Mouse (Mus musculus) C2C12 (cell line): Measurements from ENCODE around the gene Slc22a6. TPM values are rescaled to one million over a fixed set of nuclear protein-coding genes. Genes with fewer than 3 reads are reported as not detected.

Source experiments
- H3K27me3 ChIP-seq: one replicate; pipeline ENCODE4 v1.6.1; 2011; ENCODE audit not compliant: control insufficient read depth, insufficient read depth, insufficient read length
- H3K36me3 ChIP-seq: one replicate; pipeline ENCODE4 v1.6.1; 2011; ENCODE audit not compliant: control insufficient read depth, insufficient read depth
- H3K4me3 ChIP-seq: one replicate; pipeline ENCODE4 v1.5.1; 2011; ENCODE audit warnings: mild to moderate bottlenecking, control low read depth; ENCODE audit not compliant: poor library complexity, insufficient read depth, severe bottlenecking
- H3K79me2 ChIP-seq: one replicate; pipeline ENCODE4 v1.6.1; 2011; ENCODE audit not compliant: control insufficient read depth, insufficient read depth
- H3K79me3 ChIP-seq: one replicate; pipeline ENCODE4 v1.6.1; 2011; ENCODE audit warnings: low read depth, control low read depth
- H3ac ChIP-seq: one replicate; pipeline ENCODE3; 2011; ENCODE audit warnings: low read depth; ENCODE audit not compliant: control insufficient read depth, insufficient read length
- CEBPB ChIP-seq: IDR thresholded peaks from one replicate; pipeline ENCODE4 v1.6.1; 2011; ENCODE audit warnings: low read depth, mild to moderate bottlenecking, control low read depth, moderate library complexity
- CTCF ChIP-seq: IDR thresholded peaks from one replicate; pipeline ENCODE4 v1.5.1; 2011; ENCODE audit not compliant: control insufficient read depth, insufficient read depth, insufficient read length
- FOSL1 ChIP-seq: IDR thresholded peaks from one replicate; pipeline ENCODE4 v1.8.0; 2011; ENCODE audit warnings: mild to moderate bottlenecking, low read length; ENCODE audit not compliant: poor library complexity, insufficient read depth, severe bottlenecking
- MAX ChIP-seq: IDR thresholded peaks from one replicate; pipeline ENCODE4 v1.6.1; 2011; ENCODE audit warnings: mild to moderate bottlenecking, control low read depth
- MYOD1 ChIP-seq: IDR thresholded peaks from one replicate; pipeline ENCODE4 v1.6.1; 2011; ENCODE audit warnings: low read depth; ENCODE audit not compliant: control insufficient read depth, insufficient read length
- MYOG ChIP-seq: IDR thresholded peaks from one replicate; pipeline ENCODE4 v1.6.1; 2011; ENCODE audit not compliant: control insufficient read depth, insufficient read length; ENCODE audit errors: extremely low read depth
- USF1 ChIP-seq: IDR thresholded peaks from one replicate; pipeline ENCODE4 v1.6.1; 2011; ENCODE audit warnings: low read depth, mild to moderate bottlenecking, control low read depth, moderate library complexity
- polyA plus RNA-seq: library from polyadenylated mRNA; unstranded; fragments of >200 nt; fragmentation: generic; extraction: Trizol; gene quantifications from one replicate; pipeline ENCODE4 v1.2.1, GENCODE M21; 2012; ENCODE audit warnings: missing spikeins

Slc22a6 gene
- polyA plus RNA-seq, 1 experiment, result not detected

DNA sequence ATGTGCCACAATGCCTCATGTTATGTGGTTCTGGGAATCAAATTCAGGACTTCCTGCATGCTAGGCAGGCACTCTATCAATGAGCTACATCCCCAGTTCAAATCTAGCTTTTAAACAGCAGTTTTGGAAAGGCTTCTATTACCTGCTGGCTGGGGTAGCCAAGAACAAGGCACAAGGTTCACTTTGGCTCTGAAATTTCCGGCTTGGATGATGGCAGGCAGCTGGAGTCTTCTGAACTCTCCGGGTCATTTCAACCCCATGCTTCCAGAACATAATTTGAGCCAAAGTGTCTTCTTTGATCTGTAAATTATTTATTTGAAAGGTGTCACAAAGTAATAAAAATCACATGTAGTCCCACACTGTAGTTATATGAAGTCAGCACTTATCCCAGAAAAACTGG, 4.7 kb upstream of the Slc22a6 start:
- no peak for TF ChIP-seq CEBPB
- no peak for TF ChIP-seq MYOD1
- TF ChIP-seq MAX, result no peak
- no peak for TF ChIP-seq FOSL1
- TF ChIP-seq USF1, result no peak
- no peak for TF ChIP-seq CTCF
- Histone ChIP-seq H3K36me3 (no peaks in the 10 kb centered on the region), H3K79me3 (no peaks in the 10 kb centered on the region), H3K27me3 (peaks cover 33% of the 10 kb centered on the region), H3ac (no peak overlapping the region), H3K4me3 (no peak overlapping the region), H3K79me2 (no peaks in the 10 kb centered on the region)

DNA sequence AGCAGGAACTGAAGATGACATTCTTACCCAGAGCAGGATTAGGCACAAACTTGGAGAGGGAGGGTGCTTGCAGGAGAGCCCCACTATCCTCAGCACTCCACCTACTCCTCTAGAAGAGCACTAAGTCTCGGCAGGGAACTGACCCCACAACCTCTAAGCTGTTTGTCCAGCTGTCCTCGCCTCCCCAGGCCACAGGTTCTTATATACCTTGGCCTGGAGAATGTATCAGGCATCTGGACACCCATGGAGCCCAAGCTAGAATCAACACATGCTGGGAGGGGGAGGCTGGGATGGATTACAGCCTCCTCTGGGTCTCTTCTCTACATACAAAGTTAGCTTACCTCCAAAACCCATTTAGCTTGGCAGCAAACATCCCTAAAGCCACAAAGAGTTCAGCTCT, 3.5 kb upstream of the Slc22a6 start:
- Histone ChIP-seq H3K4me3 (no peak overlapping the region), H3K27me3 (peaks cover 38% of the 10 kb centered on the region), H3K79me2 (no peaks in the 10 kb centered on the region), H3ac (no peak overlapping the region), H3K79me3 (no peaks in the 10 kb centered on the region), H3K36me3 (no peaks in the 10 kb centered on the region)
- TF ChIP-seq CTCF, result no peak
- TF ChIP-seq CEBPB, result no peak
- no peak for TF ChIP-seq USF1
- TF ChIP-seq MYOG, result no peak
- TF ChIP-seq FOSL1, result no peak
- TF ChIP-seq MAX, result no peak
- no peak for TF ChIP-seq MYOD1

GRCm38 (mm10) chr19:8616314-8616713, 1.5 kb upstream of the Slc22a6 start:
- no peaks in the 10 kb centered on the region for H3K79me3 ChIP-seq
- H3K27me3 ChIP-seq, result peaks cover 45% of the 10 kb centered on the region
- H3K36me3 ChIP-seq, result no peaks in the 10 kb centered on the region
- H3K4me3 ChIP-seq, result no peak overlapping the region
- no peaks in the 10 kb centered on the region for H3K79me2 ChIP-seq
- TF ChIP-seq USF1 (no peak), MYOG (no peak), CEBPB (no peak), FOSL1 (no peak), MAX (no peak), MYOD1 (no peak), CTCF (no peak)
- H3ac ChIP-seq, result no peak overlapping the region

DNA sequence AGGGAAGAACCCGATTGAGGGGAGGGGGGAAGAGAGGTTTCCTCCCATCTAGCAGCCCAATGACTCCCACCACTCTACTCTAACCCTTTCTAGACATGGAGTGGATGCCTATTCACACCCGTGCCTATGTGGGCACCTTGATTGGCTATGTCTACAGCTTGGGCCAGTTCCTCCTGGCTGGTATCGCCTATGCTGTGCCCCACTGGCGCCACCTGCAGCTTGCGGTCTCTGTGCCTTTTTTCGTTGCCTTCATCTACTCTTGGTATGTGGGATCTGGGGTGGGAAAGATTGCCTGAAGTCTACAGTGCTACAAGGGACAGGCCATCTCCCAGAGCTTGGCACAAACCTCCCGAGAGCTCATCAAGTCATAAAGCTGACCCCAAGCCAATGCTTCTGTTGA, 3.3 kb downstream of the Slc22a6 start:
- H3K27me3 ChIP-seq, result peaks cover 44% of the 10 kb centered on the region
- no peaks in the 10 kb centered on the region for H3K79me3 ChIP-seq
- no peaks in the 10 kb centered on the region for H3K79me2 ChIP-seq
- H3K4me3 ChIP-seq, result no peak overlapping the region
- H3K36me3 ChIP-seq, result no peaks in the 10 kb centered on the region
- H3ac ChIP-seq, result no peak overlapping the region
- no peak for TF ChIP-seq MAX
- TF ChIP-seq MYOD1, result no peak
- TF ChIP-seq CEBPB, result no peak
- TF ChIP-seq USF1, result no peak
- TF ChIP-seq FOSL1, result no peak
- TF ChIP-seq CTCF, result no peak
- no peak for TF ChIP-seq MYOG

DNA sequence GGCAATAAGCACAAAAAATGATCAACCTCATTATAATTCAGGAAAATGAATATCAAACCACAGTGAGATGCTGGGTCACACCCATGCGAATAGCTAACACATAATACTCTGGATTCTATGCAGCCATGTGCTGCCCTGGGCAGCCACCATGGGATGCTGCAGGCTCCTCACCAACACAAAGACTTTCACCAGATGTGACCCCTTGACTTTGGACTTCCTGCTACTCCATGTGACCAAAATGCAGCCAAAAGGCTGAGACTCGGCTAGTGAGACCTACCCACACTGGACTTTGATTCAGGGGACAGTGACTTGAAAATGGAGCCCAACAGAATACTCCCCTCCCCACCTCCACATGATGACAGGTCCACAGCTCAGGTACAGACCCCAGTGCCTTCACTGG, 12.4 kb downstream of the Slc22a6 start:
- no peaks in the 10 kb centered on the region for H3K79me3 ChIP-seq
- TF ChIP-seq FOSL1, result no peak
- no peak for TF ChIP-seq MYOD1
- no peak for TF ChIP-seq MAX
- TF ChIP-seq CEBPB, result no peak
- no peak for TF ChIP-seq MYOG
- no peak for TF ChIP-seq CTCF
- TF ChIP-seq USF1, result no peak
- H3K4me3 ChIP-seq, result no peak overlapping the region
- no peak overlapping the region for H3ac ChIP-seq
- H3K36me3 ChIP-seq, result no peaks in the 10 kb centered on the region
- H3K79me2 ChIP-seq, result no peaks in the 10 kb centered on the region
- H3K27me3 ChIP-seq, result peaks cover 22% of the 10 kb centered on the region

- H3K27me3 ChIP-seq, result peaks cover 16% of the 10 kb centered on the region
- no peak overlapping the region for H3ac ChIP-seq
- no peak overlapping the region for H3K4me3 ChIP-seq
- TF ChIP-seq FOSL1 (no peak), MYOG (no peak), CTCF (no peak), MAX (no peak), USF1 (no peak), MYOD1 (no peak), CEBPB (no peak)
- no peaks in the 10 kb centered on the region for H3K79me3 ChIP-seq
- H3K79me2 ChIP-seq, result no peaks in the 10 kb centered on the region
- no peaks in the 10 kb centered on the region for H3K36me3 ChIP-seq
Measured at GRCm38 (mm10) chr19:8630826-8631225, 13.0 kb downstream of the Slc22a6 start.
